Mouse (Mus musculus): ENCODE data around the gene Trip4. TPM values are rescaled to one million over a fixed set of nuclear protein-coding genes. Genes with fewer than 3 reads are reported as not detected.

Gene Trip4
- polyA plus RNA-seq, 1 experiment from 2014 or later: 22.7 TPM

DNA sequence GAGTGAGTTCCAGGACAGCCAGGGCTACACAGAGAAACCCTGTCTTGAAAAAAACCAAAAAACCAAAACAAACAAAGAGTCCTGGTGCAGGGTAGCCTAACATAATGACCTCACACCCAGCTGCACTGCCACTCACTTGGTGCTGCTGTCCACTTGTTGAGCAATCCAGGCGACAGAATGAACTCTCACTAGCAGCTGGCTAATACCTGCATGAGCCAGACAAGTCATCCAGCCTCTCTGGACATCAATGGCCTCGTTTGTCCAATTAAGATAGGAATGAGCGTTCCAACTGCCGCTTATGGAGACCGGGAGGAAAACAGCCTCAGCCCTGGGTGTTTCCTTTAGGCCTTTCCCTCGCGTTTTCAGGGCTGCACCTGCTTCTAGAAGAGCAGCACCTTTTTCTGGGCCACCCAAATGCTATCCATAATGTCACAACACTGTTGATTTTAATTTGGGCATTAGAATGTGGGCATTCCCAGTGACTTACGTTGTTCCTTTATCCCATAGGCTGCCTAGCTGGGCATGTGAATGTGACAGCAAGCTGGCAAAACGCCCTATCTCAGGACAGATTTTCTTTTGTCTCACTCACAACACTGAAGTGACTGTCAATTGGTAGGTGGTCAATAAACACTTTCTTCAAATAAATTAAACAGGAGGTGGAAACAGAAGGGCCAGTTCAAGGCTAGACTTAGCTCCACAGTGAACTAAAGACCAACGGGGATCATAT lies 73.8 kb downstream of the Trip4 start:
- no peak for DNase-seq (ENCODE audit: low spot score)

- no peak for DNase-seq (ENCODE audit: low spot score)
Measured at GRCm38 (mm10) chr9:65833640-65834039, 75.0 kb downstream of the Trip4 start.

- DNase-seq (ENCODE audit: low spot score): no peak
Measured at GRCm38 (mm10) chr9:65833230-65833629, 75.4 kb downstream of the Trip4 start.

GRCm38 (mm10) chr9:65832041-65832440 lies 76.6 kb downstream of the Trip4 start:
- no peak for DNase-seq (ENCODE audit: low spot score)

- no peak for DNase-seq (ENCODE audit: low spot score)
Measured at GRCm38 (mm10) chr9:65831164-65831563, 77.4 kb downstream of the Trip4 start.

DNA sequence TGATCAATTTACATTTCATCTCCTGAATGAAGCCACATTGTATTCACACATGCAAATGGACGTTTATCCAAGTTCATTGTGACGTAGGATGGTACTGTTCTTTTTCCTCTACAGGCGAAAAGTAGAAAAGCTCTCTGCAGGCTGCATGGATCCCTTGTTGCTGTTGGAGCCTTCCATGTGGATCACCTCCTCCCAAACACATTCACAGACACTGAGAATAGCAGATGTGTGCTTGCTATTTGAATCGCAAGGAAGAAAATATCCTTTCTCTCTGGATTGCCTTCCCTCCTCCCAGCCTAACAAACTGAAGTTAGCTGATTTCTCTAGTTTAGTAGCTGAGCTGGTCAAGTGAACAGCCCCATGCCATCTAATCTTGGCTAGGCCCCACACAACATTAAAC lies 78.3 kb downstream of the Trip4 start:
- DNase-seq (ENCODE audit: low spot score): no peak

- peak; percentile 37 for DNase-seq (ENCODE audit: low spot score)
Measured at GRCm38 (mm10) chr9:65829410-65829809, 79.2 kb downstream of the Trip4 start.

DNA sequence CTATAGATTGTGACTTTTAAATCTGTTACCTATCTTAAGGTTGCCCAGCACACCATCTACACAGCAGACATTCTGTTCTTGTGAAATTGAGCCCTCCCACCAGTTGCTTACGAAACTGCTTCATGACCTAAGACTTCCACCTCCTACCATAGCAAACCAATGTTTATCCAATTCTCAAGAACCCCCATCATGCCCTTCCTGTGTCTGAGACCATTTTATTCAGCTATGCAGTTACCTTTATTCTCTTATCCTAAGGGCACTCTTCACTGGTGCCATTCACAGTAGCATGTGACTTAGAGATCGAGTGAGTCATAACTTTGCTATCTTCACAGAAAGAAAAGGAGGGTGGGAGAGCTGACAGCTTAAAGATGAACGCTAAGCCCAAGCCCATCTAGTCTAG lies 80.1 kb downstream of the Trip4 start:
- DNase-seq (ENCODE audit: low spot score): no peak

DNA sequence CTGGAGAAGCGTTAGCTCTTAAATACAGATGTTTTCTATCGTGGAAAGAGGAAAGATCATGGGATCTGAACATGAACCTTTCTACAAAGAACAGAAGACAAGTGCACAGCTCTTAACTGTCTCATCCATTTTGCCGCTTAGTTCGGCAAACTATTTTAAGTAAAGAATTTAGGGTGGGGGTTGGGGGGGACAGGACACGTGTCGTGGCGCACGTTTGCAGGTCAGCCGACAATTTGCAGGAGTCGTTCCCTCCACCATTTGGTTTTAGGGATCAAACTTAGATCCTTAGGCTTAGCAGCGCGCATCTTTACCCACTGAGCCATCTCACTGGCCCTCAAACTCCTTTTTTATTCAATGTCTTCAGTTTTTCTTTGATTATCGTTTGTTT lies 80.6 kb downstream of the Trip4 start:
- DNase-seq (ENCODE audit: low spot score): no peak

DNA sequence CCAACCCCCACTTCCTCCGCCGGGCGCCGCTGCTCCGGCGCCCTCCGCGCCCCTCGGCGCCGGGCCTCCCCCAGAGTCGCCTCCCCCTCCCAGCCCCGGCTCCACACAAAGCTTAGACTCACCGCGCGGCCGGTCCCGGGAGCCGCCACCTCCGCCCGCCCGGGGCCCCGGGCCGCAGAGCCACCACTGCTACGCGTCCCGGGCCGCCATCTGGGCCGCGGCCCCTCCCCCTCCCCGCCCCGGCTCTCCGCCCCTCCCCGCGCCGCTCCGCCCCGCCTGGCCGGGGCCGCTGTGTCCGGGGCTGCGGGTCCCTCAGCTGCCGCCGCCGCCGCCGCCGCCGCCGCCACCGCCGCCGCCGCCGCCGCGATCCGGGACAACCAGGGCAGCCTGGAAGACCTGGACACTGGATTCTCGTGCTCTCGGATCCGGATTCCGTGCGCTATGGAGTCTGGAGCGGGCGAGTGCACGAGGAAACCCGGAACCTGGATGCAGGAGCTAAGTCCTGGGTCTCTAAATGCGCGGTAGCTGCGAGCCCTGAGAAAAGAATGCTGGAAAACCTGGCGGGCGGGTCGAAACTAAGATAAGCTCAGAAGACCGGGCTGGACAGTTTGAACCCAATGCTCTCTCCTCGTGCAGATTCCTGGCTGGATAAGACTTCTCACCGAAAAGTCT lies 81.1 kb downstream of the Trip4 start, which contains the start of gene Zfp609:
Zfp609 (minus strand) TSS at position 221 of the 672 bp plus-strand sequence.
- DNase-seq (ENCODE audit: low spot score): peak; percentile 90

DNA sequence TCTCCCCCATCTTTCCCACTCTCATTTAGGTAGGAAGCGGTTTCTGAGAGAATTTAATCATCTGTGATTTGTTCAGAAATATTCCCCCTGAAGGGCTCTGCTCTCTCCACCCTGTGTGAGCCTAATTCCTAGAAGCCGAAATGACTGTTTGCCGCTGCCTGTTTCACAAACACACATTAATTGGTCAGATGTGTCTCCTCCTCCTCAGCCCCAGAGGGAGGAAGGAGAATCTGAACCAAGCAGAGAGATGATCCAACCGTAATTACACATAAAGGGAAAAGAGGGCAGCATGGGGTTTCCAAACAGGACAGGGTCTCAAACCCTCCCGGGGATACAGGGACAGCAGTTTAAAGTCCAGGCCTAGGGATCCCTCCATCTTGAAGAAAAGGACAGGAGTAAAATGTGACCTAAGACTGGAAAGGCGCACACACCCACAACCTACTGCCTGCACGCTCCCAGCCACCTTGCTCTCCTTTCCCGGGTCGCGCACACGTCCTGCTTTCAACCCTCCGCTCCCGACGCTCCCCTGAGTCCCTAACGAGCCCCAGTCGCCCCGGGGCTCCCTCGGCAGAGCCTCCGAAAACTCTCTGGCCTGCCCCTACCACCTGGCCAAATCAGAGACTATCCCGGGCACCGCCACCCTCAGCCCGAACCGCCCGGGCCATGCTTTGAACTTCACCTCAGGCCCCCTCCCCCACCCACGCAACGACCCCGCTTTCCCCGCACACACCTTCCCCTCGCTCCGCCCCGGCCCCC lies 81.8 kb downstream of the Trip4 start:
- DNase-seq (ENCODE audit: low spot score): peak; percentile 64

DNA sequence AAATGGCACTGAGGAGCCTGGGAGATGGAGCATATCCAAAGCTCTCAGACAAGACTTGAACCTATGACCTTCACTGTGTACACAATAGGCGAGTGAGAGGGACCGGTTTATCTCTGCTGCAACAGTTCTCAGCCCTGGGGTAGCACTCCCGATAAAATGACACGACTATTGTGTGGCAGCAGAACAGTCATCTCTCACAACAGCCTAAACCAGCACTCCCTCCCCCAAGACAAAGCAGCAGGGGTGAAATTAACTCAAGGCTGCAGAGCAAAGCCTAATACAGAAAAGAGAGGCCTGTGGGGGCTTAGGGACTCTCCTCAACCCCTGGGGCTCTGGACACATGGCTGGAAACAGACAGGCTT lies 82.4 kb downstream of the Trip4 start:
- no peak for DNase-seq (ENCODE audit: low spot score)

DNA sequence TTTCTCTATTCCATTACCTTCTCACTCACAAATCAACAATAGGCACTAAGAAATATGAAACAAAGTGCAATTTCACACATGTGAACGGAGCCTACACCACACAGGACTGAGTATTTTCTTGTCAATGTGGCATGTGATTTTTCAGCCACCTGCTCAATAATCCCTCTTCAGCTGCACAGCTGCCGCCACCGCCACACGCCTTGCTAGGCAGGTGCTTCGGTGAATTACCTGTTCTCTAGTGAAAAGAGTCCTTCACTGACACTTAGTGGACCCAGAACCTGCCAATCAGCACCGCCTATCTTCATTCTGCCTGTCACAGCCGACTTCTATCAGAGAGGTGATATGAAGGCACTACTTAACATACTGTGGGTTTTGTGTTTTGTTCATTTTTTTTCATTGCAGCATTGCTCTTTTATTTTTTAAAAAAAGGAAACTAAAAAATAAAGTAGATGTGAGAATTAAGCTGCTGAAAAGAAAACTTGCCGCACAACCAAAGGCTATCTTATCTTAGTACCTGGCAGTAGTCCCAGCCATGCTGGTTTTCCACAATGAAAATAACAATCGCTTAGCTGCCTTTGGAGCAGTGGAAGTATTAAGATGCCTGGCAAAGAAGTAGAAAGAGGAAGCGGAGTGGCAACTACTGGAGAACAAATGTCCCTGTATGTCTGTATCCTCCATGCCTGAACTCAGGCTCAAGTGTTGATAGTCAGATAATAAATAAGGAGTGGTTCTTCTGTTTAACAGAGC lies 84.7 kb downstream of the Trip4 start:
- no peak for DNase-seq (ENCODE audit: low spot score)

DNA sequence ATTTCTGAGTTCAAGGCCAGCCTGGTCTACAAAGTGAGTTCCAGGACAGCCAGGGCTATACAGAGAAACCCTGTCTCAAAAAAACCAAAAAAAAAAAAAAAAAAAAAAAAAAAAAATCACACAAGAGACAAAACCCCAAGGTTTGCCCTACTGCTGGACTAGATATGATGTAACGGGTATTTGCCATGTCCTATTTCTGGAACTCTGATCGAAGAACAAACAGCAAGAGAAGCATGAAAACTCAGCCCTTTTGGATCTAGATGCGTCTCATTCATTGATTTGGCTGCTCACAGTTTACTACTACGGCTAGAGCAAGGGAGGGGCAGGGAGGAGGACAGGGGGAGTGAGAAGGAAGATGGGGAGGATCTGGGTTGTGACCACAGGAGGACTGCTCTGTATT lies 86.6 kb downstream of the Trip4 start:
- no peak for DNase-seq (ENCODE audit: low spot score)

DNA sequence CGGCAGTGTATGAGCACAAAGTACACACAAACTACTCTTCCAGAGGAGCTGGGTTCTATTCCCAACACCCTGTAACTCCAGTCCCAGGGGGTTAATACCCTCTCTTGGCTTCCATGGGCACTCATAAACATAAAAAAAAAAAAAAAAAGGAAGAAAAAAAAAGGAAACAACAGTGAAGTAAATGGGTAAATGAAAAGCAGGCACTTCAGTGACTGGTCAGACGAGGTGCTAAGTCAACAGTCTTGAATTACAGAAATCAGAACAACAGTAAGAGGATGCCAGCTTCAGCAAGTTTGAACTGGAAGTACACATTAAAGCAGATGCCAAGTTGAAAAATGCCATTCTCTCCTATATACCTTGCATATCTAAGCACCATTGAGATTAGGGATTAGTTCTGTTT lies 88.3 kb downstream of the Trip4 start:
- no peak for DNase-seq (ENCODE audit: low spot score)

GRCm38 (mm10) chr9:65818402-65818801 lies 90.2 kb downstream of the Trip4 start:
- no peak for DNase-seq (ENCODE audit: low spot score)

DNA sequence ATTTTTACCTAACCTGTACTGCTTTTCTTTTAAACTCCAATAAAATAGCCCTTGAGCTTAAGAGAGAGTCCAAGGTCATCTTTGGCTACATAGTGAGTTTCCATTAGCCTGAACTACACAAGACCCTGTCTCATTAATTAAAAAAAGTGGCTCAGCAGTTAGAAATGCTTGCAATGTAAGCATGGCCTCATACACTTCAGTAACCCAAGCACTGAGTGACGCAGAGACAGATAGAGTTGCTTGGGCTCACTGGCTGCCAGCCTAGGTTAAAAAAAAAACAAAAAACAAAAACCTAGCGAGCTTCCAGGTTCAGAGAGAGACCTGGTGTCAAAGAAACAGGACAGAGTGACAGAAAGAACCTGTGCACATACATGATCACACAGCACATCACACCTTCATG lies 95.8 kb downstream of the Trip4 start:
- no peak for DNase-seq (ENCODE audit: low spot score)

GRCm38 (mm10) chr9:65811784-65812183 lies 96.8 kb downstream of the Trip4 start:
- DNase-seq (ENCODE audit: low spot score): no peak

DNA sequence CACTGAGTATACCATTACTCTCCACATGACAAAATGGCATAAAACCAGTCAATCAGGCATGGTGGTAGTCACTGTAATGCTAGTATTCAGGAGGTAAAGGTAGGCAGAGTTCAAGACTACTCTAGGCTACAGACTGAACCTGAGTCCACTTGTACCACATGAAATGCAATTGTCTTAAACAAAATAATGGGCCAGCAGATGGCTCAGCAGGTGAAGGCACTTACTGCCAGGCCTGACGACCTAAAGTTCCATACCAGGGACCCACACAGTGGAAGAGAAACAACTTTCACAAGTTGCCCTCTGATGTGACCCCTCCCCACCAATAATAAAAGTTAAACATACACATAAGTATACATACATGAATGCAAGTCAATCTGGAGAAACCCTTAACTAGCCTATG lies 100.8 kb downstream of the Trip4 start:
- no peak for DNase-seq (ENCODE audit: low spot score)

DNA sequence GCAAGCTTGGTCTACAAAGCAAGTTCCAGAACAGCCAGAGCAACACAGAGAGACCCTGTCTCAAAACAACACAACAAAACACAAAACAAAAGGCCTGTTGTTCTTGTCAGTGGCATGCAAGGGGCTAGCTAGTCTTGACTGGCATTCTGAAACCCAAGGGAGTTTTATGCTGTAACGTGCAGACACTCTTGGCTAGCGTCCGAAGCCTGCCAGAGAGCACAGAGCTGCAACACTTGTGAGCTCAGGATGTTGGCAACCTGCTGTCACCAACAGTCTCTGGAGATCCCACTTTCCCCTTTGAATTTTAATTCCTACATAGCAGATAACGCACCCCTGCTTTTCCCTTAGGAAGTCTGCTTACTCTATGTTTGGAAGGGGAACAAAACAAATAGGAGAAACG lies 101.3 kb downstream of the Trip4 start:
- DNase-seq (ENCODE audit: low spot score): no peak

GRCm38 (mm10) chr9:65799770-65800169 lies 108.8 kb downstream of the Trip4 start:
- no peak for DNase-seq (ENCODE audit: low spot score)

DNA sequence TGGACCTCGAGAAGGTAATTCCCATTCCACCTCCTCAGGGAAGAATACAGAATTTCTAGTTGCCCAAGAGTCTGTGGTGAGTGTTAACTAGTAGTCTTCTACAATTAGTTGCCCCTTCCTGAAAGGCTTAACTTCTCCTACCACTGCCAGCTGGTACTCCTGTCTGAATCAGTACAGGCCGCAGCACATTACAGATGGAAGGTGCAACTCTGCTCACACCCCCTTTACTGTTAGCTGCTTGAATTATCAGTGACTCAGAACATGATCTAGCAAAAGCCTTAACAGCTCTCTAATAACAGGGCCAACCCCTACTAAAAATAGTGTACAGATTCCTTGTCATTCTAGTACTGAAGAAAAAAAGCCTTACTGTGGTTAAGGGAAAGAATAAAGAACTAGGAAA lies 112.9 kb downstream of the Trip4 start:
- DNase-seq (ENCODE audit: low spot score): no peak

Measured in thymus, postnatal 0 days (tissue).